In the genomic region with DNA sequence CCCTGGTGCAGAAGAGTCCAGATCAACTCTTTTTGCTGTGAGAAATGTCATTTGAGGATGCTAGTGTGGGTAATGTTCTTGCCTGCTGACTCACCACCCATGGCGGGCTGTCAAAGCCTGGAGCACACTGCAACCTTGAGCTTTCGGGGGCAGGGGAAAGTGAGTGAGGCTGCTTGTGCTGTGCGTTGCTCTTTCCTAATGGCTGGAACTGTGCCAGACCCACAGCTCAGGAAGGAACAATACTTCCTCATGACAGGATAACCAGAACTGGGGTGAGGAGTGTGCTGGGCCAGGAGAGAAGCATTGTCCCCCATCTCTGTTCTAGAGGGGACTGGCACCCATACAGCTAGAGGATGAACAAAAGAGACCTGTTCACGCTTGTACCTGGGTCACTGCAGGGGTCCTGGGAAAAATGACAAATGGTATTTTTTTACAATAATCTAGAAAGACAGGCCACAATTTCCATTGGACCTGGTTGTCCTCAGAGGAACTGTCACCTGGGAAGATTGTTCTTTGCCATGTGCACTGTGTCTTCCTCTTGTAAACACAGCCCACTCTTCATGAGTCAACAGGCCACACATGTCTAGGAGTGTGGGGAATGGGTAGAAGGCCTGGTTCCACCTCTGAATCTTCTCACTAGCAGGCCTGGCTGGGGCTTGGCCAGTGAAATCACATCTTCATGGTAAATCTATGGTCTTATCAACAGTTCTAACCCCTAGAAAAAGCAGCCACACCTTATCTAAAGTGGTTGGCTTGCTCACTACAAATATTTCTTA, we compare ENCODE assay signal across 8 mouse cellular contexts.
DNase-seq lines count a peak whose midpoint lies in the region; ATAC-seq lines count a peak whose summit lies in the region.

No protein-coding gene starts in this region.

- H3K9ac ChIP-seq in midbrain, embryonic 12.5 days (replicated peaks) = no peak overlapping the region
- no peak overlapping the region for H3K9ac ChIP-seq in midbrain, embryonic 11.5 days (ENCODE audit: low read length)
- H3K9ac ChIP-seq in intestine, embryonic 15.5 days = no peak overlapping the region

- peak; percentile 71; the same call in 1 of the 2 replicates for ATAC-seq in midbrain, embryonic 12.5 days (ENCODE audit: low FRiP score, low read depth)
- no peak for ATAC-seq in midbrain, embryonic 11.5 days (ENCODE audit: low FRiP score)
- ATAC-seq in common myeloid progenitor, adult 5-6 weeks (replicated peaks; ENCODE audit: low read depth, poor library complexity, severe bottlenecking) = peak; percentile 96
- peak; percentile 83 for ATAC-seq in intestine, embryonic 15.5 days
- ATAC-seq in megakaryocyte progenitor cell, adult 5-6 weeks (replicated peaks; ENCODE audit: poor library complexity) = peak; percentile 96

- 68% methylated on average over 4 of the region's 4 CpGs for WGBS in midbrain, embryonic 12.5 days
- WGBS in midbrain, embryonic 11.5 days = 87% methylated on average over 4 of the region's 4 CpGs
- 31% methylated on average over 4 of the region's 4 CpGs for WGBS in intestine, embryonic 15.5 days

- no peak overlapping the region for H3K27ac ChIP-seq in midbrain, embryonic 12.5 days (replicated peaks)
- no peak overlapping the region for H3K27ac ChIP-seq in midbrain, embryonic 11.5 days (ENCODE audit: low read depth, low read length)
- no peak overlapping the region for H3K27ac ChIP-seq in intestine, embryonic 15.5 days

- H3K36me3 ChIP-seq in midbrain, embryonic 12.5 days = no peaks in the 10 kb centered on the region
- H3K36me3 ChIP-seq in midbrain, embryonic 11.5 days (ENCODE audit: control insufficient read depth, insufficient read depth, low read length) = no peaks in the 10 kb centered on the region
- H3K36me3 ChIP-seq in intestine, embryonic 15.5 days = no peaks in the 10 kb centered on the region

- H3K4me1 ChIP-seq in midbrain, embryonic 12.5 days = 0 out of 2 replicates have a peak, but pooled peaks cover 4% of the 10 kb centered on the region
- no peaks in the 10 kb centered on the region for H3K4me1 ChIP-seq in midbrain, embryonic 11.5 days (ENCODE audit: control insufficient read depth, insufficient read depth, low read length)
- H3K4me1 ChIP-seq in intestine, embryonic 15.5 days (replicated peaks) = no peaks in the 10 kb centered on the region

- no peak overlapping the region for H3K4me3 ChIP-seq in midbrain, embryonic 12.5 days
- no peak overlapping the region for H3K4me3 ChIP-seq in midbrain, embryonic 11.5 days (ENCODE audit: low read depth, low read length)
- no peak overlapping the region for H3K4me3 ChIP-seq in intestine, embryonic 15.5 days (replicated peaks)

- H3K9me3 ChIP-seq in midbrain, embryonic 12.5 days = no peaks in the 10 kb centered on the region
- no peaks in the 10 kb centered on the region for H3K9me3 ChIP-seq in midbrain, embryonic 11.5 days (ENCODE audit: control insufficient read depth, low read length)
- no peaks in the 10 kb centered on the region for H3K9me3 ChIP-seq in intestine, embryonic 15.5 days

- no peaks in the 10 kb centered on the region for H3K27me3 ChIP-seq in midbrain, embryonic 12.5 days
- no peaks in the 10 kb centered on the region for H3K27me3 ChIP-seq in midbrain, embryonic 11.5 days (ENCODE audit: control insufficient read depth, insufficient read depth, low read length)
- H3K27me3 ChIP-seq in intestine, embryonic 15.5 days (replicated peaks) = no peaks in the 10 kb centered on the region

- H3K4me2 ChIP-seq in midbrain, embryonic 12.5 days (replicated peaks) = no peak overlapping the region
- no peak overlapping the region for H3K4me2 ChIP-seq in midbrain, embryonic 11.5 days
- no peak overlapping the region for H3K4me2 ChIP-seq in intestine, embryonic 15.5 days (replicated peaks)

- no peak for DNase-seq in midbrain, embryonic 11.5 days (ENCODE audit: low spot score, missing footprints)
- DNase-seq in gonadal fat pad, adult 2 months (ENCODE audit: low read depth) = peak; percentile 12
- peak; percentile 50 to 52 for DNase-seq in left cerebral cortex, adult 9 months (ENCODE audit: low spot score in 2 of 2)
- peak; percentile 57 for DNase-seq in telencephalon, adult 2 months (ENCODE audit: low read depth, low spot score)
